Mouse (Mus musculus): ENCODE measurements at regions not wholly inside any gene's neighbourhood (a gene's known extent, or its start where the extent isn't known, plus 50 kb on each side); places are given as distances from the start of the nearest gene placed in this dataset.

DNA sequence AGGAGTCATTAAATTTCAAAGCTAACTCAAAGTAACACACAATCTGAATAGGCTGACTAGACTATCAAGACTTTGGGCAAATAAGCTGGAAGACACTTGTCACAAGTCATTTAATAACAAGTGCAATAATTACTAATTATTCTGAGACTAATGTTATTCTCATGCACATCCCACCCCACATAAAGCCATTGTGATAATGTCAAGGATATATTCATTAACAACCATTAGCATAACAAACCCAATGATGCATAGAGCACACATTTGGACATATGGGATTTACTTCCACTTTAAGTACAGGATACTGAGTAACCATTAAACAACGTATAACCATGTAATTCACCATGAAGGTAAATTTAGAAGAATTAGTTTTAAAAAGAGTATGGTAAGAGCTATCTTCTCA is 135.0 kb upstream of the Arpp21 start:
- H3K4me2 ChIP-seq (ENCODE audit: low read depth): no peak overlapping the region
- ATAC-seq (ENCODE audit: insufficient read depth, low FRiP score, low TSS enrichment) (no peak), DNase-seq (ENCODE audit: low spot score) (no peak)
- H3K4me3 ChIP-seq (ENCODE audit: low read depth, low read length): no peak overlapping the region
- WGBS: 67% methylated on average over 1 of the region's 1 CpGs
- H3K9me3 ChIP-seq (ENCODE audit: control insufficient read depth, low read length): no peaks in the 10 kb centered on the region
- H3K27me3 ChIP-seq (ENCODE audit: control insufficient read depth, insufficient read depth, low read length): no peaks in the 10 kb centered on the region
- H3K4me1 ChIP-seq (ENCODE audit: control insufficient read depth, insufficient read depth, low read length): no peaks in the 10 kb centered on the region
- no peaks in the 10 kb centered on the region for H3K36me3 ChIP-seq (ENCODE audit: control insufficient read depth, insufficient read depth, low read length)
- no peak overlapping the region for H3K27ac ChIP-seq (ENCODE audit: low read depth, low read length)
- no peak overlapping the region for H3K9ac ChIP-seq (ENCODE audit: low read length)

DNA sequence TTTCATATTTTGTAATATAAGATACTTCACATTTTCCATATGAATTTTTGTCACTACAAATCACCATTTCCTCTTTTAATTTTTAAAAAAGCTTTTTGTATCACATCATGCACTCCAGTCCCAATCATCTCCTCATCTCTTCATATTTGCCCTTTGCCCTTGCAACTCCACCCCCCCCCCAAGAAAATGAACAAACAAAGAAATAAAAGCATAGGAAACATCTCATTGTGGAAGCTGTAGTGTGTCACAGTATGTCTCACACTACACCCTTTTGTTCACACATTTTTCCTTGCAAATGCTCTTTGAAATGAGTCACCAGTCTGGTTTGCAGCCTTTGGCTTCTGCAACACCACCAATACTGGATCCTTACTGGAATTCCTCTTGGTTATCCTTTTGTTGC is 131.6 kb upstream of the Arpp21 start:
- DNase-seq (ENCODE audit: low spot score): no peak
- no peak overlapping the region for H3K4me2 ChIP-seq (ENCODE audit: low read depth)

DNA sequence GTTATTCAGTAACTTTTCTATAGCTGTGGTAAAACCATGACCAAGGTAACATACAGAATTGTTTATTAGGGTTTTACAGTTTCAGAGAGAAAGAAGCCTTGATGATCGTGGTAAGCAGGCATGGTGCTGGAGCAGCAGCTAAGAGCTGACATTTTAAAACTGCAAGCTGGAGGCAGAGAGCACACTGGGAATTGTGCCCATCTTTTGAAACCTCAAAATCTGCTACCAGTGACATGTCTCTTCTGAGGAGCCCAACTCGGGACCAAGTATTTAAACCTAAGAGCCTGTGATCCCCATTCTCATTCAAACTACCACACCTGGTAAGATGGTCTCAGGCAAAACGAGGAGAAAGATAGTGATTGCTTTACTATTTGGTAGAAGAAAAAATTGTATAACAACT is 125.6 kb upstream of the Arpp21 start:
- Histone ChIP-seq H3K9ac (ENCODE audit: low read length) (no peak overlapping the region), H3K4me3 (ENCODE audit: low read depth, low read length) (no peak overlapping the region), H3K27me3 (ENCODE audit: control insufficient read depth, insufficient read depth, low read length) (no peaks in the 10 kb centered on the region), H3K4me2 (ENCODE audit: low read depth) (no peak overlapping the region), H3K9me3 (ENCODE audit: control insufficient read depth, low read length) (no peaks in the 10 kb centered on the region), H3K4me1 (ENCODE audit: control insufficient read depth, insufficient read depth, low read length) (no peaks in the 10 kb centered on the region), H3K36me3 (ENCODE audit: control insufficient read depth, insufficient read depth, low read length) (no peaks in the 10 kb centered on the region), H3K27ac (ENCODE audit: low read depth, low read length) (no peak overlapping the region)
- 82% methylated on average over 3 of the region's 3 CpGs for WGBS
- DNase-seq (ENCODE audit: low spot score) (no peak), ATAC-seq (ENCODE audit: insufficient read depth, low FRiP score, low TSS enrichment) (no peak)

More for the DNA sequence above, 131.6 kb upstream of the Arpp21 start:
- ATAC-seq (ENCODE audit: insufficient read depth, low FRiP score, low TSS enrichment): no peak
- H3K36me3 ChIP-seq (ENCODE audit: control insufficient read depth, insufficient read depth, low read length): no peaks in the 10 kb centered on the region
- no peak overlapping the region for H3K9ac ChIP-seq (ENCODE audit: low read length)
- no peaks in the 10 kb centered on the region for H3K4me1 ChIP-seq (ENCODE audit: control insufficient read depth, insufficient read depth, low read length)
- no peak overlapping the region for H3K27ac ChIP-seq (ENCODE audit: low read depth, low read length)
- no peaks in the 10 kb centered on the region for H3K9me3 ChIP-seq (ENCODE audit: control insufficient read depth, low read length)
- no peak overlapping the region for H3K4me3 ChIP-seq (ENCODE audit: low read depth, low read length)
- no peaks in the 10 kb centered on the region for H3K27me3 ChIP-seq (ENCODE audit: control insufficient read depth, insufficient read depth, low read length)

DNA sequence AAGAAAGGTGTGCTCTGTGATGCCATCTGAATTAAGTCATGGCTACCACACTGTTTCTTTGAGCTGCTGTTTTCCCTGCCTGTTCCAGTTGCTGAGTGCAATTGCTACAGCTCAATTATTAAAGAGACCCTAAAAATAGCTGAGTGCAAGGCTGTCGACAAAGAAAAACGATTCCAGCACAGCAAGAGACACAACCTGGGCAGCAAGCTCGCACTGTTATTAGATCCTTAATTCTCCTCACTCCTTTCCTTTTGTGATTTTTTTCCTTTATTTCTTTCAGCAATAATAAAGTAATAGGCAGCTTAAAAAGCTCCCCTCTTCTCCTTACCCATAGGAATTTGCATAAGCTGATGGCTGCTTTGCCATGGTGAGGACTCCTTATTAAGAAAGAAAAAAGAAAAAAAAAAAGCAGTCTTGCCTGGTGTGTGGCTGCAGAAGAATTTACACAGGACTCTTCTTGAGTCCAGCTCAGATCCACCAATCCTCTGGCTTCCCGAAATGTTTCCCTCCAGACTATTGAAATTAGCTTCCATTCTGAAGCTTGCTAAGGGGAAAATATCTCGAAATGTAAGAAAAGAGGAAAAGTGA is 123.1 kb upstream of the Arpp21 start:
- no peaks in the 10 kb centered on the region for H3K36me3 ChIP-seq (ENCODE audit: control insufficient read depth, insufficient read depth, low read length)
- H3K4me1 ChIP-seq (ENCODE audit: control insufficient read depth, insufficient read depth, low read length): no peaks in the 10 kb centered on the region
- H3K9ac ChIP-seq (ENCODE audit: low read length): no peak overlapping the region
- no peak overlapping the region for H3K27ac ChIP-seq (ENCODE audit: low read depth, low read length)
- no peak overlapping the region for H3K4me3 ChIP-seq (ENCODE audit: low read depth, low read length)
- H3K27me3 ChIP-seq (ENCODE audit: control insufficient read depth, insufficient read depth, low read length): no peaks in the 10 kb centered on the region
- H3K9me3 ChIP-seq (ENCODE audit: control insufficient read depth, low read length): no peaks in the 10 kb centered on the region
- H3K4me2 ChIP-seq (ENCODE audit: low read depth): no peak overlapping the region
- WGBS: 69% methylated on average over 5 of the region's 5 CpGs
- no peak for DNase-seq (ENCODE audit: low spot score)
- no peak for ATAC-seq (ENCODE audit: insufficient read depth, low FRiP score, low TSS enrichment)

DNA sequence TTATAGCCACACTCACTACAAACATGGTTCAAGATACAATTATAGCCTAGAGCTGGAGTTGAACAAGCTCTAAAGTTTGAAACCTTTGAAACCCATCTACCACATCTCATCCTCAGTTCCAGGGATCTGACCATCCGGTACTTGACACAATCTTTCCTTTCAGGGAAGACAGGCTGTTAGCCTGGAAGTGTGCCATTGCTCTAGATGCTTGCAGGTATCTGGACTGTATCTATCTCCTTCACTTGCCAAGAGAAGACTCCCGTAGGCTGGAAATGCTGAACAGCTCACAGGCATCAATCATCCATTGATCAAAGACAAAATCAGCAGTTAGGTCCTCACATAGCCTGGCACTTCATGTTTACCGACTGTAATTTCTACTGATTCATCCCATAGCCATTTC is 117.5 kb upstream of the Arpp21 start:
- H3K9ac ChIP-seq (ENCODE audit: low read length): no peak overlapping the region
- H3K27ac ChIP-seq (ENCODE audit: low read depth, low read length): no peak overlapping the region
- DNase-seq (ENCODE audit: low spot score) (no peak), ATAC-seq (ENCODE audit: insufficient read depth, low FRiP score, low TSS enrichment) (no peak)
- H3K4me3 ChIP-seq (ENCODE audit: low read depth, low read length): no peak overlapping the region
- H3K9me3 ChIP-seq (ENCODE audit: control insufficient read depth, low read length): no peaks in the 10 kb centered on the region
- H3K27me3 ChIP-seq (ENCODE audit: control insufficient read depth, insufficient read depth, low read length): no peaks in the 10 kb centered on the region
- 77% methylated on average over 3 of the region's 3 CpGs for WGBS
- H3K4me1 ChIP-seq (ENCODE audit: control insufficient read depth, insufficient read depth, low read length): no peaks in the 10 kb centered on the region
- no peaks in the 10 kb centered on the region for H3K36me3 ChIP-seq (ENCODE audit: control insufficient read depth, insufficient read depth, low read length)
- no peak overlapping the region for H3K4me2 ChIP-seq (ENCODE audit: low read depth)

DNA sequence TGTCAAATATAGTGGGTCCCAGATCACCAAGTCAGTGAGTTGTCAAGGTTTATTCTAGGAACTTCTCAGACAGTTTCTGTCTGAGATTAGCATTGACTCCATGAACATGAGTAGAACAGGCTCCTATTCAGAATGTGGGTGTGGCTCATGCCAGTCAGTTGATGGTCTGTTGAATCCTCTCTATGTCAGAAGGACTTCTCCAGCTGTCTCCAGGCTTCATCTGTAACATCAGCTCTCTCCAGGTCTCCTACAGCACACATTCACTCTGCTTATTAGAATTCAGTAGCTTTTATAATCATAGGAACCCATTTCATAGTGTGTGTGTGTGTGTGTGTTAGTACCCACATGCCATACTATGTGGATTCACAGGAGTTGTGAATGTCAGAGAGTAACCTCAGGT is 113.2 kb upstream of the Arpp21 start:
- H3K4me2 ChIP-seq (ENCODE audit: low read depth): no peak overlapping the region
- ATAC-seq (ENCODE audit: insufficient read depth, low FRiP score, low TSS enrichment) (no peak), DNase-seq (ENCODE audit: low spot score) (no peak)
- no peaks in the 10 kb centered on the region for H3K9me3 ChIP-seq (ENCODE audit: control insufficient read depth, low read length)
- no peaks in the 10 kb centered on the region for H3K4me1 ChIP-seq (ENCODE audit: control insufficient read depth, insufficient read depth, low read length)
- no peaks in the 10 kb centered on the region for H3K36me3 ChIP-seq (ENCODE audit: control insufficient read depth, insufficient read depth, low read length)
- H3K27ac ChIP-seq (ENCODE audit: low read depth, low read length): no peak overlapping the region
- no peak overlapping the region for H3K4me3 ChIP-seq (ENCODE audit: low read depth, low read length)
- no peaks in the 10 kb centered on the region for H3K27me3 ChIP-seq (ENCODE audit: control insufficient read depth, insufficient read depth, low read length)
- no peak overlapping the region for H3K9ac ChIP-seq (ENCODE audit: low read length)

DNA sequence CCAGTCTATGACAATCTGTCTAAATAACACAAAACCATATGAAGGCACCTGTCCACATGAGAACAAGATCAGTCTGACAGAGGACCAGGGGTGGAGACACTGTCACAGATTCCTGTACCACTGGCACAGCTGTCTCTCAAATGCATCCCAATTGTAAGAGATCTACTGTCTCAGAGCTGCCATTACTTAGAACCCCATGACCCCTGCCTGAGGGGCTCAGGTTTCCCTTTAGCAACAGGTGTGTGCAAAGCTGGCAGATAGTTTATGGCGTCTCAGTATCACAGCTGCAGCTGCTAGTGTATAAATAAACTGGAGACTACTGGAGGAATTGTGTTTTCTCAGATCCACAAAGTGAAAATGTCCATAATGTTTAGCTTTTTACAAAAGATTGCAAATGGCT is 109.1 kb upstream of the Arpp21 start:
- H3K9me3 ChIP-seq (ENCODE audit: control insufficient read depth, low read length): no peaks in the 10 kb centered on the region

DNA sequence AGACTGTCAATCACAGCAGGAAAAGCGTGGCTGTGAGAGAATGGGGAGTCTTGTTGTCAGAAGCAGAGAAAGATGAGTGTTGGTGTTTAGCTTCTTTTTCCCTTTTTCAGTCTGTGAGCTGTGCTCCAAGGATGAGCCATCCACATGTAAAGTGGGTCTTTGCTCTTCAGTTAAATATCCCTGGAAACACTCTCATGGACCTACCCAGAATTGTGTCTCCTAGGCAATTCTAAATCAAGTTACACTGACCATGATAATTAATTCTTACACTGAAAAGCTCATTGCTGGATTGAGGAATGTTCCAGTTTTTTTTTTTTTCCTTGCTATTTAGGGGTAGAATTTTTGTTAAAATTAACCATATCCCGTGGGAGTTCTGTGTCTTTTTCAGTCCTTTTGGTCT is 104.6 kb upstream of the Arpp21 start:
- Histone ChIP-seq H3K9me3 (ENCODE audit: control insufficient read depth, low read length) (no peaks in the 10 kb centered on the region), H3K27me3 (ENCODE audit: control insufficient read depth, insufficient read depth, low read length) (no peaks in the 10 kb centered on the region), H3K4me1 (ENCODE audit: control insufficient read depth, insufficient read depth, low read length) (no peaks in the 10 kb centered on the region), H3K4me3 (ENCODE audit: low read depth, low read length) (no peak overlapping the region), H3K4me2 (ENCODE audit: low read depth) (no peak overlapping the region), H3K36me3 (ENCODE audit: control insufficient read depth, insufficient read depth, low read length) (no peaks in the 10 kb centered on the region), H3K27ac (ENCODE audit: low read depth, low read length) (no peak overlapping the region), H3K9ac (ENCODE audit: low read length) (no peak overlapping the region)
- 81% methylated on average over 2 of the region's 2 CpGs for WGBS
- ATAC-seq (ENCODE audit: insufficient read depth, low FRiP score, low TSS enrichment) (no peak), DNase-seq (ENCODE audit: low spot score) (no peak)

More for the DNA sequence above, 109.1 kb upstream of the Arpp21 start:
- Histone ChIP-seq H3K36me3 (ENCODE audit: control insufficient read depth, insufficient read depth, low read length) (no peaks in the 10 kb centered on the region), H3K4me1 (ENCODE audit: control insufficient read depth, insufficient read depth, low read length) (no peaks in the 10 kb centered on the region), H3K27ac (ENCODE audit: low read depth, low read length) (no peak overlapping the region), H3K27me3 (ENCODE audit: control insufficient read depth, insufficient read depth, low read length) (no peaks in the 10 kb centered on the region), H3K4me3 (ENCODE audit: low read depth, low read length) (no peak overlapping the region), H3K9ac (ENCODE audit: low read length) (no peak overlapping the region), H3K4me2 (ENCODE audit: low read depth) (no peak overlapping the region)
- DNase-seq (ENCODE audit: low spot score) (no peak), ATAC-seq (ENCODE audit: insufficient read depth, low FRiP score, low TSS enrichment) (no peak)
- WGBS: 64% methylated on average over 1 of the region's 1 CpGs

DNA sequence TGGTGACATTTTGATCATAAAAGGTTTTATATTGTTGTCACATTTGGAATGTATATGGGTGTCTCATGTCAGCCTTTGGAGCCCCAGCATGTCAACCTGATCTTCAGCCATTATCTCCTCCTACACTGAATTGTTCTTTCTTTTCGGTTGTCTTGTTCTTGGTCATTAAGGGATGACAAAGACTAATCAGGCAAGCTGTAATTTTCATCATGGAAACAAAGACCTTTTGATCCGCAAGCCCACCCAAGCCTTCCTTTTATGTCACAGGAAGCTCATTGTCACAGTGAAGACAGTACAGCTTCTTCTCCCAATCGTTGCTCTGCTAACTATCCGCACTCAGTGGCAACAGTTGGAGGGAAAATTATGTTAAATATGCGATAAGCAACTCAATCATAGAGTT is 84.3 kb upstream of the Arpp21 start:
- Histone ChIP-seq H3K27ac (ENCODE audit: low read depth, low read length) (no peak overlapping the region), H3K9ac (ENCODE audit: low read length) (no peak overlapping the region), H3K36me3 (ENCODE audit: control insufficient read depth, insufficient read depth, low read length) (no peaks in the 10 kb centered on the region), H3K27me3 (ENCODE audit: control insufficient read depth, insufficient read depth, low read length) (no peaks in the 10 kb centered on the region), H3K4me1 (ENCODE audit: control insufficient read depth, insufficient read depth, low read length) (no peaks in the 10 kb centered on the region), H3K4me3 (ENCODE audit: low read depth, low read length) (no peak overlapping the region), H3K4me2 (ENCODE audit: low read depth) (no peak overlapping the region), H3K9me3 (ENCODE audit: control insufficient read depth, low read length) (no peaks in the 10 kb centered on the region)
- ATAC-seq (ENCODE audit: insufficient read depth, low FRiP score, low TSS enrichment) (no peak), DNase-seq (ENCODE audit: low spot score) (no peak)
- WGBS: 62% methylated on average over 5 of the region's 5 CpGs
